Mouse (Mus musculus) heart, adult 2 months (tissue): Measurements from ENCODE around the gene Lca5.

Experiments used
- CTCF ChIP-seq: fragments of 200-600 bp; IDR thresholded peaks from 2 replicates; pipeline ENCODE4 v1.8.1; 2022; ENCODE audit warnings: antibody characterized with exemption, mild to moderate bottlenecking, moderate library complexity
- EP300 ChIP-seq: fragments of 200-500 bp; IDR thresholded peaks from 2 replicates; pipeline ENCODE4 v1.6.1; 2011; ENCODE audit warnings: low read depth, low read length, control low read depth; ENCODE audit not compliant: insufficient read depth
- POLR2A ChIP-seq: fragments of 200-500 bp; IDR thresholded peaks from 2 replicates; pipeline ENCODE4 v1.6.1; 2011; ENCODE audit warnings: mild to moderate bottlenecking, low read depth, low read length, control low read depth; ENCODE audit not compliant: insufficient read depth

GRCm38 (mm10) chr9:83355802-83356201, 85.1 kb downstream of the Lca5 start:
- TF ChIP-seq CTCF (no peak), POLR2A (no peak), EP300 (no peak)
